Mouse (Mus musculus) midbrain, postnatal 0 days (tissue): ENCODE measurements at regions not wholly inside any gene's neighbourhood (a gene's known extent, or its start where the extent isn't known, plus 50 kb on each side); places are given as distances from the start of the nearest gene placed in this dataset.

ENCODE experiments used
- ATAC-seq: fragments of 200-750 bp; cut with Nextera tagmentation; 2 replicates; pipeline ENCODE4 v1.8.0; 2017; ENCODE audit warnings: moderate number of reproducible peaks, mild to moderate bottlenecking, moderate TSS enrichment, moderate library complexity; ENCODE audit not compliant: low FRiP score
- DNase-seq: peaks from one replicate; pipeline ENCODE4 v3.0.0-alpha.2; 2015; ENCODE audit warnings: low spot score
- H3K27ac ChIP-seq: fragments of 300-500 bp; sonication (generic); 2 replicates; pipeline ENCODE4 v1.5.1; 2014; ENCODE audit warnings: low read depth, mild to moderate bottlenecking, low read length, mixed read lengths
- H3K27me3 ChIP-seq: fragments of 300-500 bp; sonication (generic); 2 replicates; pipeline ENCODE4 v1.6.1; 2014; ENCODE audit warnings: low read length, control low read depth, mixed read lengths; ENCODE audit not compliant: insufficient read depth
- H3K36me3 ChIP-seq: fragments of 300-500 bp; sonication (generic); 2 replicates; pipeline ENCODE4 v1.6.1; 2014; ENCODE audit warnings: low read length, control low read depth, mixed read lengths; ENCODE audit not compliant: insufficient read depth
- H3K4me1 ChIP-seq: fragments of 300-500 bp; sonication (generic); 2 replicates; pipeline ENCODE4 v1.6.1; 2014; ENCODE audit warnings: mild to moderate bottlenecking, control low read depth, antibody characterized with exemption, low read length, mixed read lengths; ENCODE audit not compliant: insufficient read depth
- H3K4me2 ChIP-seq: fragments of 300-500 bp; sonication (generic); 2 replicates; pipeline ENCODE4 v1.6.1; 2014; ENCODE audit warnings: low read depth, mild to moderate bottlenecking, low read length, mixed read lengths; ENCODE audit not compliant: poor library complexity, severe bottlenecking
- H3K4me3 ChIP-seq: fragments of 300-500 bp; sonication (generic); 2 replicates; pipeline ENCODE4 v1.5.1; 2014; ENCODE audit warnings: low read depth, mild to moderate bottlenecking, low read length, moderate library complexity
- H3K9ac ChIP-seq: fragments of 300-500 bp; sonication (generic); replicated peaks from 2 replicates; pipeline ENCODE4 v1.6.1; 2014; ENCODE audit warnings: mild to moderate bottlenecking, low read length, moderate library complexity, mixed read lengths; ENCODE audit not compliant: poor library complexity, severe bottlenecking
- H3K9me3 ChIP-seq: fragments of 300-500 bp; sonication (generic); 2 replicates; pipeline ENCODE4 v1.6.1; 2016; ENCODE audit warnings: low read length, control low read depth
- CTCF ChIP-seq: IDR thresholded peaks from 2 replicates; pipeline ENCODE4 v1.5.1; 2016; ENCODE audit warnings: antibody characterized with exemption, mild to moderate bottlenecking
- WGBS: fragments of 180-500 bp; shearing (Covaris S2); extraction: QIAGEN DNeasy Blood & Tissue Kit; methylation state at CpG from one replicate; pipeline ENCODE4 v1.1.7; 2014; 5-methylcytosine and 5-hydroxymethylcytosine counted together

DNA sequence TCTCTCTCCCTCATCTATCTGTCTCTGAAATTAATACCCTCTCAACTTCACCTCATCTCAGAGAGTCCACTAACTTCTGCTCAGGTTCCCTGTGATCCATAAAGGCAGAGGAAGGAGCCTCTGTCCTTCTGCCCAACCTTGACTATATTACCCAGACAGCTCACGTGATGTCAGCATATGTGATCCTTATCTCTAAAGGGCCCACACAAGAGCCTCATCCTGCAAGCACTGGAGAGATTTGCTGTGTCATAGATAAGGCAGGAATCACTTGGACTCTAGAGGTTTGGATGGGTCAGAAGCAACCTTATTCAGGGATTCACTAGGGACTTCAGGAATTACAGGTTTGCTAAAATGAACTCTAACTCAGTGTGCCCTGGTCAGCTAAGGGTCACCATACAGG lies 315.3 kb upstream of the Kdm8 start:
- H3K36me3 ChIP-seq = no peaks in the 10 kb centered on the region
- no peak overlapping the region for H3K4me2 ChIP-seq
- H3K9ac ChIP-seq = no peak overlapping the region
- no peak overlapping the region for H3K27ac ChIP-seq
- H3K27me3 ChIP-seq = no peaks in the 10 kb centered on the region
- ATAC-seq (no peak), DNase-seq (no peak)
- TF ChIP-seq CTCF = no peak
- H3K4me1 ChIP-seq = no peaks in the 10 kb centered on the region
- H3K4me3 ChIP-seq = no peak overlapping the region
- H3K9me3 ChIP-seq = no peaks in the 10 kb centered on the region
- 75% methylated on average over 1 of the region's 1 CpGs for WGBS

GRCm38 (mm10) chr7:125131968-125132367 lies 312.5 kb upstream of the Kdm8 start:
- no peak overlapping the region for H3K4me2 ChIP-seq
- no peaks in the 10 kb centered on the region for H3K27me3 ChIP-seq
- H3K4me3 ChIP-seq = no peak overlapping the region
- H3K27ac ChIP-seq = no peak overlapping the region
- ATAC-seq (no peak), DNase-seq (no peak)
- no peaks in the 10 kb centered on the region for H3K36me3 ChIP-seq
- no peak overlapping the region for H3K9ac ChIP-seq
- H3K9me3 ChIP-seq = no peaks in the 10 kb centered on the region
- WGBS = 73% methylated on average over 1 of the region's 1 CpGs
- H3K4me1 ChIP-seq = no peaks in the 10 kb centered on the region
- no peak for TF ChIP-seq CTCF

DNA sequence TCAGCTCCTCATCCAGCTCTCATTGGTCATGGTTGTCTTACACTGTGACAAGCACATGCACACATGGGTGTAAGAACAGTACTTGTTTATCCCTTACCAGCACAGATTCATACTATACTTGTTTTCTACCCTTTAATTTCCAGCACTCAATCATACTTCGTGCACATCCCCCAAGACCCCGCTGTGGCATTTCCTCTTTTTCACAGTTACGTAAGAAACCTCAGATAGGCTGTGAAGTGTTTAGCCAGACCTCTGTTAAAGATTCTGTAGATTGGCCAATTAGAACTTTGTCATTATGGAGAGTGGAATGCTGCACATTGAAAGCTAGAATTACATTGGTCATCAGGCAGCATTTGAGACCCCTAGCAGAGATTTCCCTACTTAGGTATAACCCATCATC lies 305.9 kb upstream of the Kdm8 start:
- H3K9me3 ChIP-seq = no peaks in the 10 kb centered on the region
- H3K27me3 ChIP-seq = no peaks in the 10 kb centered on the region
- DNase-seq (no peak), ATAC-seq (no peak)
- WGBS = 90% methylated on average over 3 of the region's 3 CpGs
- H3K9ac ChIP-seq = no peak overlapping the region
- H3K4me2 ChIP-seq = no peak overlapping the region
- no peaks in the 10 kb centered on the region for H3K36me3 ChIP-seq
- H3K27ac ChIP-seq = no peak overlapping the region
- H3K4me1 ChIP-seq = no peaks in the 10 kb centered on the region
- no peak overlapping the region for H3K4me3 ChIP-seq
- no peak for TF ChIP-seq CTCF

- no peak for ATAC-seq
- no peak for DNase-seq
- Histone ChIP-seq H3K9me3 (no peaks in the 10 kb centered on the region), H3K27ac (no peak overlapping the region), H3K4me3 (no peak overlapping the region), H3K4me2 (no peak overlapping the region), H3K27me3 (no peaks in the 10 kb centered on the region), H3K4me1 (no peaks in the 10 kb centered on the region), H3K36me3 (no peaks in the 10 kb centered on the region), H3K9ac (no peak overlapping the region)
- WGBS = 88% methylated on average over 2 of the region's 2 CpGs
- TF ChIP-seq CTCF = no peak
Observed at GRCm38 (mm10) chr7:125139196-125139595, 305.3 kb upstream of the Kdm8 start.

- H3K4me1 ChIP-seq = no peaks in the 10 kb centered on the region
- WGBS = 63% methylated on average over 3 of the region's 3 CpGs
- H3K9ac ChIP-seq = no peak overlapping the region
- H3K27ac ChIP-seq = no peak overlapping the region
- H3K4me2 ChIP-seq = no peak overlapping the region
- H3K36me3 ChIP-seq = no peaks in the 10 kb centered on the region
- H3K4me3 ChIP-seq = no peak overlapping the region
- DNase-seq = no peak
- TF ChIP-seq CTCF = no peak
- ATAC-seq = no peak
- H3K27me3 ChIP-seq = no peaks in the 10 kb centered on the region
- H3K9me3 ChIP-seq = no peaks in the 10 kb centered on the region
Observed at GRCm38 (mm10) chr7:125140854-125141253, 303.6 kb upstream of the Kdm8 start.

DNA sequence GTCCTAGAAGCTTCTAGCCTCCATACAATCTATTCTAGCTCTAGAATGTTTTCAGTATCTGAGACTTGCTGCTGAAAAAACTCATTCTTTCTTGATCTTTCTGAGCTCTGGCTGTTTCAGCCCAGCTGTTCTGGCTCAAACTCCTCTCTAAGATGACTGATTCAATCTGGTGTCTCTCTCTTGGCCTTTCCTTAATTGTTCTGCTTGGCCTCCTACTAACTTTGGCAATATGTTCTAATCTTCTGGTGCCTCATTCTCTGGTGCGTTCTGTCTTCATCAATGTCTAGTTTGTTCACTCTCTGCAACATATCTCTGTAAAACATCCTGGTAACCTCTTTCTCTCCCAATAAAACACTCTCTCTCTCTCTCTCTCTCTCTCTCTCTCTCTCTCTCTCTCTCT lies 302.6 kb upstream of the Kdm8 start:
- H3K9ac ChIP-seq = no peak overlapping the region
- H3K4me3 ChIP-seq = no peak overlapping the region
- no peaks in the 10 kb centered on the region for H3K36me3 ChIP-seq
- H3K4me2 ChIP-seq = no peak overlapping the region
- 90% methylated on average over 1 of the region's 1 CpGs for WGBS
- DNase-seq (no peak), ATAC-seq (no peak)
- no peaks in the 10 kb centered on the region for H3K27me3 ChIP-seq
- H3K4me1 ChIP-seq = no peaks in the 10 kb centered on the region
- TF ChIP-seq CTCF = no peak
- no peak overlapping the region for H3K27ac ChIP-seq
- no peaks in the 10 kb centered on the region for H3K9me3 ChIP-seq

DNA sequence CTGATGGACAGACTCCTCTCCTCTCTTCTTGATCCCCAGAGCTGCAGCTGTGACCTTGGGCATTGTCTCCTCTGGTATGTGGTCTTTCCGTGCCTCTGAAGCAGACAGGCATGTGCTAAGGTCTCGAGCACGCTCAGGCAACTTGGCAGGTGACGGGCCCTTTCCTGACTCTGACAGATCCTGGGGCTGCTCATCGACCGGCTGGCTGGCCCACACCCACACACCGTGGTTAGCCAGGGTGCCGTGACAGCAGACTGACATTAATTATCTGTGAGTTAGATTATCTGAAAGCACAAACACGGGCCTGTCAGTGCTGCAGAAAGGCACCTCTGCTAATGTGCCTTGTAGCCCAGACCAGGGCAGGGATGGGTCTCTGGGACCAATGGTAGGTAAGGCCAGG lies 298.5 kb upstream of the Kdm8 start:
- 71% methylated on average over 9 of the region's 9 CpGs for WGBS
- Histone ChIP-seq H3K4me1 (no peaks in the 10 kb centered on the region), H3K27me3 (no peaks in the 10 kb centered on the region), H3K9ac (no peak overlapping the region), H3K36me3 (no peaks in the 10 kb centered on the region), H3K4me2 (no peak overlapping the region), H3K9me3 (no peaks in the 10 kb centered on the region), H3K27ac (no peak overlapping the region), H3K4me3 (no peak overlapping the region)
- DNase-seq = no peak
- no peak for TF ChIP-seq CTCF
- ATAC-seq = no peak
